ENCODE assay signal across 8 mouse cellular contexts in genomic region chr8:120104721-120105272, GRCm38 (mm10). TPM values are rescaled to one million over a fixed set of nuclear protein-coding genes. Genes with fewer than 3 reads are reported as not detected.
DNase-seq lines count a peak whose midpoint lies in the region; ATAC-seq and TF ChIP-seq lines count a peak whose summit lies in the region.

No protein-coding gene starts in this region.

- H3K4me1 ChIP-seq in kidney, postnatal 0 days (replicated peaks; ENCODE audit: insufficient read depth, low read length): peaks cover 11% of the 10 kb centered on the region
- H3K4me1 ChIP-seq in hindbrain, embryonic 12.5 days: peaks cover 24% of the 10 kb centered on the region

- ATAC-seq in kidney, postnatal 0 days (replicated peaks; ENCODE audit: low FRiP score, low read depth): no peak
- ATAC-seq in hindbrain, embryonic 12.5 days (ENCODE audit: low FRiP score): no peak

- no peak overlapping the region for H3K9ac ChIP-seq in kidney, postnatal 0 days (ENCODE audit: low read depth, low read length)
- no peak overlapping the region for H3K9ac ChIP-seq in hindbrain, embryonic 12.5 days

- no peak overlapping the region for H3K4me2 ChIP-seq in kidney, postnatal 0 days (ENCODE audit: low read length)
- no peak overlapping the region for H3K4me2 ChIP-seq in hindbrain, embryonic 12.5 days (replicated peaks)

- TF ChIP-seq CTCF in kidney, postnatal 0 days (IDR thresholded peaks at IDR 0.05; ENCODE audit: low read depth): no peak

- H3K27me3 ChIP-seq in kidney, postnatal 0 days (ENCODE audit: insufficient read depth, low read length): no peaks in the 10 kb centered on the region
- no peaks in the 10 kb centered on the region for H3K27me3 ChIP-seq in hindbrain, embryonic 12.5 days

- H3K4me3 ChIP-seq in kidney, postnatal 0 days (replicated peaks; ENCODE audit: low read depth, low read length): no peak overlapping the region
- H3K4me3 ChIP-seq in hindbrain, embryonic 12.5 days: no peak overlapping the region

- no peaks in the 10 kb centered on the region for H3K36me3 ChIP-seq in kidney, postnatal 0 days (ENCODE audit: insufficient read depth, low read length)
- H3K36me3 ChIP-seq in hindbrain, embryonic 12.5 days: no peaks in the 10 kb centered on the region

- H3K9me3 ChIP-seq in kidney, postnatal 0 days (replicated peaks; ENCODE audit: low read length): no peaks in the 10 kb centered on the region
- no peaks in the 10 kb centered on the region for H3K9me3 ChIP-seq in hindbrain, embryonic 12.5 days (replicated peaks)

- peak overlapping the region; percentile 54 for H3K27ac ChIP-seq in kidney, postnatal 0 days
- H3K27ac ChIP-seq in hindbrain, embryonic 12.5 days: no peak overlapping the region

- DNase-seq in spleen, postnatal 36 days (ENCODE audit: low spot score in 2 of 2): peak; percentile 19
- no peak for DNase-seq in spleen, postnatal 10 days (ENCODE audit: low spot score in 2 of 2)
- peak; percentile 84 to 92 for DNase-seq in heart, adult 18-20 months
- peak; percentile 57 for DNase-seq in kidney, postnatal 0 days (ENCODE audit: low spot score)
- DNase-seq in testis, postnatal 10 days (ENCODE audit: low spot score): peak; percentile 72
- DNase-seq in left cerebral cortex, adult 9 months (ENCODE audit: low spot score in 2 of 2): no peak
- DNase-seq in thymus, postnatal 10 days (ENCODE audit: low spot score in 2 of 2): no peak

- WGBS in kidney, postnatal 0 days: 33% methylated on average over 9 of the region's 9 CpGs
- WGBS in hindbrain, embryonic 12.5 days: 62% methylated on average over 9 of the region's 9 CpGs

RNA-seq across cellular contexts. Expression of gene Zdhhc7, which starts 3.5 kb away (rescaled TPM):
- 10 to 100 TPM; 36.6 to 38.6 TPM for total RNA-seq in heart, adult 18-20 months (2021)
- 30.3 and 31.8 TPM in 2 replicates for polyA plus RNA-seq in kidney, postnatal 0 days (2015; fragmentation: Nextera tagmentation; extraction: Ambion mirVana)
- 30.6 and 36.8 TPM in 2 replicates for polyA plus RNA-seq in hindbrain, embryonic 12.5 days (2016; fragmentation: Nextera tagmentation; extraction: Ambion mirVana)

RNA-seq across cellular contexts. Expression of gene 6430548M08Rik, which starts 9.2 kb away (rescaled TPM):
- total RNA-seq in heart, adult 18-20 months (2021): 10 to 100 TPM; 15.1 to 19.3 TPM
- 5.4 and 6.9 TPM in 2 replicates for polyA plus RNA-seq in kidney, postnatal 0 days (2015; fragmentation: Nextera tagmentation; extraction: Ambion mirVana)
- 17.2 and 18.5 TPM in 2 replicates for polyA plus RNA-seq in hindbrain, embryonic 12.5 days (2016; fragmentation: Nextera tagmentation; extraction: Ambion mirVana)

Comparison
In these comparisons a context has a peak if more than half of its experiments do, and no peak if none do; other contexts are left out.
1. DNase-seq: peak in spleen, postnatal 36 days (2 of 2), heart, adult 18-20 months (2 of 2), kidney, postnatal 0 days (single experiment) and testis, postnatal 10 days (single experiment); none in spleen, postnatal 10 days (0 of 2), left cerebral cortex, adult 9 months (0 of 2) and thymus, postnatal 10 days (0 of 2).